In the genomic region with DNA sequence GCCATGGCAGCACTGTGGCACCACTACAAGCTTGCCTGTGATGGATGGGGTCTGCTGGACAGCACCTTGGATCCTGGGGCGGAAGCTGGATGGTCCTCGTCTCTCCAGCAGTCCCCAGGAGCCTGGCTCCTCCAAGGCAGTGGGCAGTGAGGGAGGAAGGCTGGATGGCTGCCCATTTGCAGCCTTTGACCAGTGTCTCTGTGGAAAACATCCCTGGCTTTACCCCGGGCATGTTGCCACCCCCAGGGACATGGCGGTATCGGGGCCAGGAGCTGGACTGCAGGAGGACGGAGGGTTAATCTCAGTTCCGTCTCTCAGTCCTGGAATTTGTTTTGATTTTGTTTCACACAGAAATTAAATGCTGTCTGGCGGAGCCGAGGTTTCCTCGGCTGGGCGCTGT, we compare ENCODE assay signal across 14 mouse cellular contexts. TPM values are rescaled to one million over a fixed set of nuclear protein-coding genes. Genes with fewer than 3 reads are reported as not detected.
DNase-seq lines count a peak whose midpoint lies in the region; ATAC-seq and TF ChIP-seq lines count a peak whose summit lies in the region.
"Had no signal": no experiment of that assay in that cellular context is flagged by ENCODE, and none has a peak within 500 bp of the region (broad histone marks: within the 10 kb centered on the region; RNA-seq: fewer than 3 reads in every experiment).

No protein-coding gene starts in this region.

- WGBS in hindbrain, embryonic 15.5 days = 59% methylated on average over 11 of the region's 11 CpGs
- 68% methylated on average over 11 of the region's 11 CpGs for WGBS in hindbrain, embryonic 13.5 days
- 74% methylated on average over 11 of the region's 11 CpGs for WGBS in midbrain, embryonic 13.5 days
- WGBS in midbrain, embryonic 11.5 days = 77% methylated on average over 11 of the region's 11 CpGs
- WGBS in embryonic facial prominence, embryonic 13.5 days = 39% methylated on average over 11 of the region's 11 CpGs

- TF ChIP-seq POLR2A in myocyte (IDR thresholded peaks at IDR 0.05; ENCODE audit: insufficient read length, low read depth) = no peak

- no peaks in the 10 kb centered on the region for H3K9me3 ChIP-seq in hindbrain, embryonic 15.5 days
- no peaks in the 10 kb centered on the region for H3K9me3 ChIP-seq in hindbrain, embryonic 13.5 days
- no peaks in the 10 kb centered on the region for H3K9me3 ChIP-seq in midbrain, embryonic 13.5 days
- H3K9me3 ChIP-seq in midbrain, embryonic 11.5 days (ENCODE audit: control insufficient read depth, low read length) = no peaks in the 10 kb centered on the region
- H3K9me3 ChIP-seq in embryonic facial prominence, embryonic 13.5 days = no peaks in the 10 kb centered on the region
- H3K9me3 ChIP-seq: heart, embryonic 10.5 days; liver, embryonic 15.5 days had no signal

- H3K4me3 ChIP-seq in hindbrain, embryonic 15.5 days = no peak overlapping the region
- H3K4me3 ChIP-seq in hindbrain, embryonic 13.5 days = no peak overlapping the region
- H3K4me3 ChIP-seq in midbrain, embryonic 13.5 days (replicated peaks) = no peak overlapping the region
- no peak overlapping the region for H3K4me3 ChIP-seq in midbrain, embryonic 11.5 days (ENCODE audit: low read depth, low read length)
- no peak overlapping the region for H3K4me3 ChIP-seq in embryonic facial prominence, embryonic 13.5 days
- no peak overlapping the region for H3K4me3 ChIP-seq in myocyte
- H3K4me3 ChIP-seq: heart, embryonic 10.5 days; liver, embryonic 15.5 days had no signal

- no peak overlapping the region; the same call in 1 of the 2 replicates for H3K4me2 ChIP-seq in hindbrain, embryonic 15.5 days
- H3K4me2 ChIP-seq in hindbrain, embryonic 13.5 days = no peak overlapping the region
- no peak overlapping the region for H3K4me2 ChIP-seq in midbrain, embryonic 13.5 days (replicated peaks)
- no peak overlapping the region for H3K4me2 ChIP-seq in midbrain, embryonic 11.5 days
- peak overlapping the region; percentile 16; the same call in 1 of the 2 replicates for H3K4me2 ChIP-seq in embryonic facial prominence, embryonic 13.5 days
- peak overlapping the region; percentile 44 for H3K4me2 ChIP-seq in myocyte (ENCODE audit: low read depth)
- H3K4me2 ChIP-seq: liver, embryonic 15.5 days had no signal

- no peak overlapping the region for H3ac ChIP-seq in myocyte (ENCODE audit: control insufficient read depth, insufficient read length)

- no peak overlapping the region for H3K27ac ChIP-seq in hindbrain, embryonic 15.5 days (replicated peaks)
- no peak overlapping the region for H3K27ac ChIP-seq in hindbrain, embryonic 13.5 days
- H3K27ac ChIP-seq in midbrain, embryonic 13.5 days = no peak overlapping the region
- H3K27ac ChIP-seq in midbrain, embryonic 11.5 days (ENCODE audit: low read depth, low read length) = no peak overlapping the region
- H3K27ac ChIP-seq in embryonic facial prominence, embryonic 13.5 days = peak overlapping the region; percentile 33; the same call in 1 of the 2 replicates
- H3K27ac ChIP-seq: kidney, postnatal 0 days; liver, embryonic 15.5 days had no signal

- peaks cover 10% of the 10 kb centered on the region for H3K27me3 ChIP-seq in hindbrain, embryonic 15.5 days
- peaks cover 44% of the 10 kb centered on the region for H3K27me3 ChIP-seq in hindbrain, embryonic 13.5 days
- peaks cover 75% of the 10 kb centered on the region for H3K27me3 ChIP-seq in midbrain, embryonic 13.5 days
- peaks cover 33% of the 10 kb centered on the region for H3K27me3 ChIP-seq in midbrain, embryonic 11.5 days (ENCODE audit: control insufficient read depth, insufficient read depth, low read length)
- H3K27me3 ChIP-seq in embryonic facial prominence, embryonic 13.5 days = no peaks in the 10 kb centered on the region; the same call in none of the 2 replicates
- no peaks in the 10 kb centered on the region for H3K27me3 ChIP-seq in myocyte (ENCODE audit: control insufficient read depth, insufficient read depth, insufficient read length)

- H3K36me3 ChIP-seq in hindbrain, embryonic 15.5 days = no peaks in the 10 kb centered on the region
- no peaks in the 10 kb centered on the region for H3K36me3 ChIP-seq in hindbrain, embryonic 13.5 days
- H3K36me3 ChIP-seq in midbrain, embryonic 13.5 days = no peaks in the 10 kb centered on the region
- no peaks in the 10 kb centered on the region for H3K36me3 ChIP-seq in midbrain, embryonic 11.5 days (ENCODE audit: control insufficient read depth, insufficient read depth, low read length)
- no peaks in the 10 kb centered on the region for H3K36me3 ChIP-seq in embryonic facial prominence, embryonic 13.5 days
- no peaks in the 10 kb centered on the region for H3K36me3 ChIP-seq in myocyte (ENCODE audit: control insufficient read depth, insufficient read depth)
- H3K36me3 ChIP-seq: heart, embryonic 10.5 days; liver, embryonic 15.5 days had no signal

- peaks cover 5% of the 10 kb centered on the region for H3K79me2 ChIP-seq in myocyte (ENCODE audit: control insufficient read depth, insufficient read depth)

- no peak for DNase-seq in midbrain, embryonic 11.5 days (ENCODE audit: low spot score, missing footprints)
- no peak for DNase-seq in layer of hippocampus, postnatal 14 days (ENCODE audit: low spot score in 2 of 2)
- DNase-seq: adrenal gland, postnatal 36 days had no signal

- H3K4me1 ChIP-seq in hindbrain, embryonic 15.5 days (replicated peaks) = peaks cover 28% of the 10 kb centered on the region
- peaks cover 42% of the 10 kb centered on the region for H3K4me1 ChIP-seq in hindbrain, embryonic 13.5 days (replicated peaks)
- H3K4me1 ChIP-seq in midbrain, embryonic 13.5 days (replicated peaks) = peaks cover 28% of the 10 kb centered on the region
- H3K4me1 ChIP-seq in midbrain, embryonic 11.5 days (ENCODE audit: control insufficient read depth, insufficient read depth, low read length) = peaks cover 21% of the 10 kb centered on the region
- H3K4me1 ChIP-seq in embryonic facial prominence, embryonic 13.5 days = peaks cover 80% of the 10 kb centered on the region
- H3K4me1 ChIP-seq: liver, embryonic 15.5 days had no signal

- H3K9ac ChIP-seq in hindbrain, embryonic 15.5 days = no peak overlapping the region
- no peak overlapping the region for H3K9ac ChIP-seq in hindbrain, embryonic 13.5 days
- H3K9ac ChIP-seq in midbrain, embryonic 13.5 days (replicated peaks) = peak overlapping the region; percentile 3; the same call in 1 of the 2 replicates
- H3K9ac ChIP-seq in midbrain, embryonic 11.5 days (ENCODE audit: low read length) = no peak overlapping the region
- H3K9ac ChIP-seq in embryonic facial prominence, embryonic 13.5 days = peak overlapping the region; percentile 49; the same call in 1 of the 2 replicates
- H3K9ac ChIP-seq: liver, embryonic 15.5 days had no signal

- peak; percentile 43; the same call in 1 of the 2 replicates for ATAC-seq in hindbrain, embryonic 15.5 days (ENCODE audit: low FRiP score, low read depth)
- ATAC-seq in hindbrain, embryonic 13.5 days (ENCODE audit: low FRiP score) = no peak
- ATAC-seq in midbrain, embryonic 13.5 days = no peak
- no peak for ATAC-seq in midbrain, embryonic 11.5 days (ENCODE audit: low FRiP score)
- no peak for ATAC-seq in embryonic facial prominence, embryonic 13.5 days (ENCODE audit: insufficient number of reproducible peaks, insufficient read depth, low FRiP score, low TSS enrichment, low read depth)

TF ChIP-seq in myocyte, 11 proteins besides CTCF, POLR2A, EP300 and RAD21:
- TF ChIP-seq MYOD1 (IDR thresholded peaks at IDR 0.05; ENCODE audit: control insufficient read depth in 1 of 3, insufficient read length in 2 of 3, low read depth in 2 of 3) = no peak
- TF ChIP-seq SRF (IDR thresholded peaks at IDR 0.05; ENCODE audit: control insufficient read depth, insufficient read length, low read depth) = no peak
- no peak for TF ChIP-seq USF1 (IDR thresholded peaks at IDR 0.05; ENCODE audit: low read depth)
TF ChIP-seq in myocyte: peak in this region for 0.

RNA-seq across cellular contexts. Expression of a gene that starts 7.2 kb away (rescaled TPM):
- polyA plus RNA-seq in hindbrain, embryonic 15.5 days (2015; fragmentation: Nextera tagmentation; extraction: Ambion mirVana) = 3.5 and 4.1 TPM in 2 replicates
- 3.6 and 5.0 TPM in 2 replicates for polyA plus RNA-seq in hindbrain, embryonic 13.5 days (2015; fragmentation: Nextera tagmentation; extraction: Ambion mirVana)
- 2.9 and 6.0 TPM in 2 replicates for polyA plus RNA-seq in midbrain, embryonic 13.5 days (2015; fragmentation: Nextera tagmentation; extraction: Ambion mirVana)
- polyA plus RNA-seq in midbrain, embryonic 11.5 days (2014; fragmentation: Nextera tagmentation; extraction: Ambion mirVana) = 4.0 and 4.8 TPM in 2 replicates
- 6.9 and 7.3 TPM in 2 replicates for polyA plus RNA-seq in embryonic facial prominence, embryonic 13.5 days (2015; fragmentation: Nextera tagmentation; extraction: Ambion mirVana)
- 11.6 TPM for polyA plus RNA-seq in myocyte (2012; fragmentation: generic; extraction: Trizol)
- total RNA-seq in layer of hippocampus, postnatal 14 days (2021) = 1 to 10 TPM; 3.7 to 4.1 TPM

RNA-seq across cellular contexts. Expression of a gene that starts 23.4 kb away (rescaled TPM):
- 0.94 and 1.5 TPM in 2 replicates for polyA plus RNA-seq in hindbrain, embryonic 15.5 days (2015; fragmentation: Nextera tagmentation; extraction: Ambion mirVana)
- polyA plus RNA-seq in hindbrain, embryonic 13.5 days (2015; fragmentation: Nextera tagmentation; extraction: Ambion mirVana) = 1.4 and 4.1 TPM in 2 replicates
- 0.68 and 3.0 TPM in 2 replicates for polyA plus RNA-seq in midbrain, embryonic 13.5 days (2015; fragmentation: Nextera tagmentation; extraction: Ambion mirVana)
- polyA plus RNA-seq in midbrain, embryonic 11.5 days (2014; fragmentation: Nextera tagmentation; extraction: Ambion mirVana) = 1.4 and 2.0 TPM in 2 replicates
- 3.7 and 4.0 TPM in 2 replicates for polyA plus RNA-seq in embryonic facial prominence, embryonic 13.5 days (2015; fragmentation: Nextera tagmentation; extraction: Ambion mirVana)
- polyA plus RNA-seq in myocyte (2012; fragmentation: generic; extraction: Trizol) = not detected
- total RNA-seq in layer of hippocampus, postnatal 14 days (2021) = not detected
- total RNA-seq: adrenal gland, postnatal 36 days; hematopoietic stem cell, adult 5-6 weeks; left cerebral cortex, postnatal 10 days had no signal
- polyA plus RNA-seq: kidney, postnatal 0 days; liver, embryonic 15.5 days; small intestine, adult 2 months had no signal

Comparison
In these comparisons a context has a peak if more than half of its experiments do, and no peak if none do; other contexts are left out.
1. H3K9ac ChIP-seq: peak in midbrain, embryonic 13.5 days (single experiment) and embryonic facial prominence, embryonic 13.5 days (single experiment); none in hindbrain, embryonic 15.5 days (single experiment), hindbrain, embryonic 13.5 days (single experiment) and midbrain, embryonic 11.5 days (single experiment).
2. H3K4me2 ChIP-seq: peak in embryonic facial prominence, embryonic 13.5 days (single experiment) and myocyte (single experiment); none in hindbrain, embryonic 15.5 days (single experiment), hindbrain, embryonic 13.5 days (single experiment), midbrain, embryonic 13.5 days (single experiment) and midbrain, embryonic 11.5 days (single experiment).